Mouse (Mus musculus) common myeloid progenitor, adult 5-6 weeks (primary cell): ENCODE measurements at regions not wholly inside any gene's neighbourhood (a gene's known extent, or its start where the extent isn't known, plus 50 kb on each side); places are given as distances from the start of the nearest gene placed in this dataset.
A peak's percentile ranks its signal among the peaks of the same experiment; 100 is the strongest.

ENCODE experiments used
- ATAC-seq: replicated peaks from 2 replicates; pipeline ENCODE4 v1.8.0; 2016; ENCODE audit warnings: low read depth, mild to moderate bottlenecking, moderate TSS enrichment, inconsistent platforms; ENCODE audit not compliant: poor library complexity, severe bottlenecking

- no peak for ATAC-seq
These were observed 85.0 kb downstream of the Bach1 start for GRCm38 (mm10) chr16:87783561-87784304.

DNA sequence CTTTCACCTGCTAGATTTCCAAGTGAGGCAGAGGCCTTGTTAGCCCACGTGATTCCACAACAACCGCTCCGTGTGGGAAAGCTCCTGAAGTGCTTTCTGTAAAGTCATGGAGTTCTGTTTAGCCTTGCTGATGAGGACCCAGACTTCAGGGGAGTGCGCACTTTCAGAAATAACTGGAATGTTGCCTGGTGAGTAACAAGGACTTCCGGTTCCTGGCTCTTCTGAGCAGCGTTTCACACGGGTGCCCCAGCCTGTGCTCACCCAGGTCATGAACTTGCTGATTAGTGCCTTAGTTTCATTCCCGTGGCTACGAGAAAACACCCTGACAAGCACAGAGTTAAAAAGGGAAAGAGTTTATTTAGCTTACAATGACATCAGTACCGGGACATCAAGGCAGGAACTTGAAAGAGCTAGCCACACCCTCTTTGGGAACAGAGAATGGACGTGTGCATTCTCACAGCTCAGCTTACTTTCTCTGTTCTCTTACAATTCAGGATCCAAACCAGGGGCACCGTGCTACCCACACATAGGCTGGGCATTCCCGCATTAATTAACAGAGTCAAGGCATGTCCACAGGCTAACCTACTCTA lies 85.8 kb downstream of the Bach1 start:
- no peak for ATAC-seq

- ATAC-seq, result no peak
These were observed 90.8 kb downstream of the Bach1 start for GRCm38 (mm10) chr16:87789539-87789938.

GRCm38 (mm10) chr16:87789957-87790356 lies 91.2 kb downstream of the Bach1 start:
- ATAC-seq, result no peak

- ATAC-seq, result peak; percentile 78
These were observed 97.9 kb downstream of the Bach1 start for GRCm38 (mm10) chr16:87796514-87797248.

- ATAC-seq, result no peak
These were observed 103.6 kb downstream of the Bach1 start for GRCm38 (mm10) chr16:87802317-87802716.

GRCm38 (mm10) chr16:87817590-87817989 lies 118.8 kb downstream of the Bach1 start:
- ATAC-seq, result no peak

GRCm38 (mm10) chr16:87834296-87834695 lies 135.6 kb downstream of the Bach1 start:
- ATAC-seq, result no peak

GRCm38 (mm10) chr16:87840949-87841546 lies 142.3 kb downstream of the Bach1 start:
- peak; percentile 98 for ATAC-seq
